Mouse (Mus musculus): Measurements from ENCODE around the gene Gen1. TPM values are rescaled to one million over a fixed set of nuclear protein-coding genes. Genes with fewer than 3 reads are reported as not detected.

Gene Gen1
- polyA plus RNA-seq (2021; fragmentation: Nextera tagmentation) = 0.10 and 0.19 TPM in 2 replicates
- long read RNA-seq, experiment 1 = 0 reads
- long read RNA-seq, experiment 2 = 0 reads

DNA sequence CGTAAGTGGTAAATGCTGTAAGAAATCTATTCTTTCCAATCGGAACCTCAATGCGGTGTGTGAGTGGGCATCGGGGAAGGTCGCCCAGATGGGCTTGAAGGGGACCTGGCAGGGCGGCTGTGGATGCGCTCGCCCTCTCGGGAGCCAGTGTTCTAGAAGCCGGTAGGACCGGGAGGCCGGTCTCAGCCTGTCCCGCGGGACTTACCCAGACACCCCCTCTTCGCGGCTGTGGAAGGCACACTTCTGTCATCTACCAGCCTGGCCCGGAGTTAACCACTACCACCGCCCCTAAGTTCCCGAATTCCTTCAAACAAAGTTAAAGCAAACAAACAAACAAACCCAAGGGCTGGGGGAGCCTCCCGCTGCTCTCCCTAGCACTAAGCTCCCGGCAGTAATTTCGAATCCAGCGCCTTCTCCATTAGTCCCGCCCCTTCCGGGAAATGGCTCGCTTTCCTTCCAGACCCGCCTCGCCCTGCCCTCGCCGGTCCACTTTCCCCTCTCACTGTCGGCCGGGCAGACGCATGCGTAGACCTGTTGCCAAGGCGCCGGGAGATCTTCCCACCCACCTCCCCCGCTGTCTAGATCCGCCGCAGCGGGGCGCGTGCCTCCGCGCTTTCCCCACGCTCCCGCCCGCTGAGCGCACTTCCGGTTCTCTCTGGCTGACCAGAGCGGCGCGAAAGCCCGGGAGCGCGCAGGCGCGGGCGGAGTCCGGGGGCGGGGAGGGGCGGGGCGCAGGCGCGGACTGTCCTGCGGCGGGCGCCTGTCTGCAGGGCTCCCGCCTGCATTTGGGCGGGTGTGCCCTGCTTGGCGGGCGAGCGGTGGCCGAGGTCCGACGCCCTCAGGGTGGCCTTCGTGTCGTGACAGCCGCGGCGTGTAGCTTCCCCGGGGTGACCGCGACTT is at the start of gene Gen1, which contains the start of gene Smc6:
Gen1 (minus strand) TSS at position 420 of the 900 bp plus-strand sequence.
Smc6 (plus strand) TSS at position 505 of the 900 bp plus-strand sequence.

DNA sequence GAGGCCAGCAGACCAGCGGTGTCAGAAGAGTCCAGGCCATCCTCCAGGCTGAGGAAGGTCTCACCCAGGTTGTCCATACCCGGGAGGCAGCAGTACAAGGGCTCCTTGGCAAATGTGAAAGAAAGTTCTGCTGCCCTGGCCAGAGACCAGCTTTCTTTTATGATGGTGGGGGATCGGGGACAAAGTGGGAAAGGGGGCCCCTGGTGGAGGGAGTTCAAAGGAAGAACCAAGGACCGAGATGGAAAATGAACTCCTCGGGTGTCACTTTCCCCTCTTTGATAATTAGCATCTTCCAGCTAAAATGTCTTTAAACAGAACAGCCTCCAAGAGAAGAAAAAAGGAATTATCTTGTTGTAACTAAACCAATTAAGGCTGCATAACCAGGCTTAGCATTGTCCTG is 56.7 kb downstream of the Gen1 start, which contains the start of gene Msgn1:
Msgn1 (minus strand) TSS at position 101 of the 400 bp plus-strand sequence.

Small RNAs within 50 kb of the gene (microRNA-seq; reads per million reads assigned to microRNA genes)
- gene Mir7675 = not detected

Other genes with a start within 250 kb of the Gen1 start
- gene Kcns3, start 114.7 kb downstream of the Gen1 start, polyA plus RNA-seq (2021; fragmentation: Nextera tagmentation) = 8.6 and 8.8 TPM in 2 replicates
- not detected in 2 replicates for gene Msgn1, start 56.8 kb downstream of the Gen1 start, polyA plus RNA-seq (2021; fragmentation: Nextera tagmentation)
- 42.6 and 46.2 TPM in 2 replicates for gene Smc6, start 85 bp upstream of the Gen1 start, polyA plus RNA-seq (2021; fragmentation: Nextera tagmentation)
- gene Vsnl1, start 170.8 kb upstream of the Gen1 start, polyA plus RNA-seq (2021; fragmentation: Nextera tagmentation) = 194 and 232 TPM in 2 replicates
- gene Rad51ap2, start 190.3 kb upstream of the Gen1 start, polyA plus RNA-seq (2021; fragmentation: Nextera tagmentation) = 0.49 and 0.50 TPM in 2 replicates